Mouse (Mus musculus) small intestine, adult 2 months (tissue): Measurements from ENCODE around the gene B4galt1.

Experiments used
- CTCF ChIP-seq: fragments of 200-500 bp; IDR thresholded peaks from 2 replicates; pipeline ENCODE4 v1.5.1; 2012; ENCODE audit warnings: low read depth, mild to moderate bottlenecking, control low read depth, inconsistent platforms, low read length, moderate library complexity, mixed read lengths; ENCODE audit not compliant: insufficient replicate concordance, insufficient read length; ENCODE audit errors: extremely low read depth
- POLR2A ChIP-seq: fragments of 200-500 bp; IDR thresholded peaks from 2 replicates; pipeline ENCODE4 v1.6.1; 2012; ENCODE audit warnings: low read depth, mild to moderate bottlenecking, control low read depth, inconsistent platforms, low read length, moderate library complexity

DNA sequence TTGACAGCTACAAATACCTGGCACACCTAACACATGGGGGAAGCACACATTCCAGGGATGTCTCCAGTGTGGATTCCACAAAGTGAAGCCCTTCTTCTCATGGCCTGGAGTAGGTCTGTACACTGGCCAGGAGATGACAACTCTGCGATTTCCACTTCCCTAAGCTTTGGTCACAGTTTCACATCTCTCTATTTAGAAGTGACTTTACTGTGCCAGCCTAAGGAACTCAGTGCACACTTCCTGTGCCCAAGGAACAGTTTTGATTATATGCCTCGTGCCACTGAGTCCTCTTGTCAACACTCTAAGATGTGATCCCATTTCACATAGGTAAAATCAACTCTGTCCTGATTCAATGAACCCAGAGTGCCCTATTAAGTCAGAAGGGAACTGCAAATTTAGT is 13.4 kb downstream of the B4galt1 start:
- TF ChIP-seq POLR2A = no peak
- no peak for TF ChIP-seq CTCF
